ENCODE assay signal across 9 mouse cellular contexts in genomic region chr2:35288758-35289635, GRCm38 (mm10). TPM values are rescaled to one million over a fixed set of nuclear protein-coding genes. Genes with fewer than 3 reads are reported as not detected.
DNase-seq lines count a peak whose midpoint lies in the region; ATAC-seq and TF ChIP-seq lines count a peak whose summit lies in the region.
"Had no signal": no experiment of that assay in that cellular context is flagged by ENCODE, and none has a peak within 500 bp of the region (broad histone marks: within the 10 kb centered on the region; RNA-seq: fewer than 3 reads in every experiment).

No protein-coding gene starts in this region.

- no peak overlapping the region for H3K4me2 ChIP-seq in limb, embryonic 13.5 days (replicated peaks)
- H3K4me2 ChIP-seq: embryonic facial prominence, embryonic 13.5 days had no signal

- H3K27me3 ChIP-seq in kidney, adult 2 months (replicated peaks; ENCODE audit: control insufficient read depth, insufficient read depth, low read length) = no peaks in the 10 kb centered on the region
- peaks cover 17% of the 10 kb centered on the region for H3K27me3 ChIP-seq in limb, embryonic 13.5 days
- H3K27me3 ChIP-seq in splenic B cell, adult 2 months (ENCODE audit: control insufficient read depth, insufficient read depth, low read length, poor library complexity, severe bottlenecking) = no peaks in the 10 kb centered on the region
- H3K27me3 ChIP-seq: embryonic facial prominence, embryonic 13.5 days had no signal

- H3K4me3 ChIP-seq in kidney, adult 2 months (ENCODE audit: insufficient read depth, low read depth, low read length) = no peak overlapping the region
- H3K4me3 ChIP-seq in limb, embryonic 13.5 days = no peak overlapping the region
- H3K4me3 ChIP-seq: embryonic facial prominence, embryonic 13.5 days had no signal

- DNase-seq in 3T3-L1 (ENCODE audit: low read depth, low spot score) = peak; percentile 96
- peak; percentile 83 for DNase-seq in gastrocnemius, postnatal 10 days
- DNase-seq in kidney, adult 2 months = peak; percentile 75
- peak; percentile 73 to 82 for DNase-seq in natural killer cell, adult 2 months (ENCODE audit: low spot score in 2 of 2)
- peak; percentile 86 for DNase-seq in splenic B cell, adult 2 months (ENCODE audit: low read depth, low spot score)

- ATAC-seq in activated CD4-positive, CD25-positive, alpha-beta regulatory T cell, adult 4 months = peak; percentile 52
- peak; percentile 84 for ATAC-seq in common myeloid progenitor, adult 5-6 weeks (replicated peaks; ENCODE audit: low read depth, poor library complexity, severe bottlenecking)
- peak; percentile 29; the same call in 1 of the 2 replicates for ATAC-seq in limb, embryonic 13.5 days (ENCODE audit: low FRiP score, low read depth)

- WGBS in kidney, adult 2 months = 45% methylated on average over 13 of the region's 13 CpGs
- WGBS in limb, embryonic 13.5 days = 42% methylated on average over 13 of the region's 13 CpGs

- TF ChIP-seq POLR2A in kidney, adult 2 months (IDR thresholded peaks at IDR 0.05; ENCODE audit: low read depth, low read length) = no peak

- H3K36me3 ChIP-seq in kidney, adult 2 months (ENCODE audit: control insufficient read depth, insufficient read depth, low read length) = no peaks in the 10 kb centered on the region
- peaks cover 22% of the 10 kb centered on the region for H3K36me3 ChIP-seq in limb, embryonic 13.5 days
- H3K36me3 ChIP-seq in splenic B cell, adult 2 months (ENCODE audit: control insufficient read depth, insufficient read depth, low read length, poor library complexity, severe bottlenecking) = peaks cover 7% of the 10 kb centered on the region

- peak; percentile 86 for TF ChIP-seq CTCF in kidney, adult 2 months (conservative IDR thresholded peaks at IDR 0.05; ENCODE audit: insufficient read depth, insufficient read length, low read depth, low read length)

- no peaks in the 10 kb centered on the region for H3K9me3 ChIP-seq in limb, embryonic 13.5 days
- H3K9me3 ChIP-seq: embryonic facial prominence, embryonic 13.5 days had no signal

- no peak overlapping the region for H3K9ac ChIP-seq in limb, embryonic 13.5 days
- H3K9ac ChIP-seq: embryonic facial prominence, embryonic 13.5 days had no signal

- H3K27ac ChIP-seq in kidney, adult 2 months (ENCODE audit: insufficient read depth, low read depth, low read length) = no peak overlapping the region
- H3K27ac ChIP-seq in limb, embryonic 13.5 days = no peak overlapping the region
- H3K27ac ChIP-seq: embryonic facial prominence, embryonic 13.5 days had no signal

- no peaks in the 10 kb centered on the region for H3K4me1 ChIP-seq in kidney, adult 2 months (ENCODE audit: control insufficient read depth, insufficient read depth, low read length)
- no peaks in the 10 kb centered on the region for H3K4me1 ChIP-seq in limb, embryonic 13.5 days
- H3K4me1 ChIP-seq: embryonic facial prominence, embryonic 13.5 days had no signal

RNA-seq across cellular contexts. Expression of gene Gsn, which starts 32.8 kb away (rescaled TPM):
- polyA plus RNA-seq in activated CD4-positive, CD25-positive, alpha-beta regulatory T cell, adult 4 months (2017; shearing (Covaris generic)) = 10 to 100 TPM; 27.2 to 28.3 TPM
- total RNA-seq in common myeloid progenitor, adult 5-6 weeks (2017) = 8.9 and 9.7 TPM in 2 replicates
- total RNA-seq in gastrocnemius, postnatal 10 days (2021) = 100 to 1,000 TPM; 209 to 218 TPM
- 269 and 357 TPM in 2 replicates for polyA plus RNA-seq in kidney, adult 2 months (2012; rRNA removed)
- polyA plus RNA-seq in limb, embryonic 13.5 days (2015; fragmentation: Nextera tagmentation; extraction: Ambion mirVana) = 113 and 118 TPM in 2 replicates

RNA-seq across cellular contexts. Expression of gene Stom, which starts 47.8 kb away (rescaled TPM):
- 1 to 10 TPM; 2.7 to 4.0 TPM for polyA plus RNA-seq in activated CD4-positive, CD25-positive, alpha-beta regulatory T cell, adult 4 months (2017; shearing (Covaris generic))
- 76.2 and 80.6 TPM in 2 replicates for total RNA-seq in common myeloid progenitor, adult 5-6 weeks (2017)
- total RNA-seq in gastrocnemius, postnatal 10 days (2021) = 10 to 100 TPM; 24.3 to 30.7 TPM
- 16.0 and 18.8 TPM in 2 replicates for polyA plus RNA-seq in kidney, adult 2 months (2012; rRNA removed)
- polyA plus RNA-seq in limb, embryonic 13.5 days (2015; fragmentation: Nextera tagmentation; extraction: Ambion mirVana) = 18.1 and 18.5 TPM in 2 replicates

Comparison
In these comparisons a context has a peak if more than half of its experiments do, and no peak if none do; other contexts are left out.
1. ATAC-seq: peak in every context shown above with its lines; median percentile 84 in common myeloid progenitor, adult 5-6 weeks; 52 in activated CD4-positive, CD25-positive, alpha-beta regulatory T cell, adult 4 months; 29 in limb, embryonic 13.5 days.